Mouse (Mus musculus) forebrain, postnatal 0 days (tissue): ENCODE measurements around the gene Hoxa5. TPM values are rescaled to one million over a fixed set of nuclear protein-coding genes. Genes with fewer than 3 reads are reported as not detected.

Experiments
- ATAC-seq: fragments of 200-750 bp; cut with Nextera tagmentation; 2 replicates; pipeline ENCODE4 v1.8.0; 2017; ENCODE audit warnings: mild to moderate bottlenecking, moderate library complexity
- DNase-seq: peaks from one replicate; pipeline ENCODE4 v3.0.0-alpha.2; 2015
- H3K27ac ChIP-seq: fragments of 300-500 bp; sonication (generic); 2 replicates; pipeline ENCODE4 v1.5.1; 2014; ENCODE audit warnings: low read depth, mild to moderate bottlenecking, antibody characterized with exemption, low read length, moderate library complexity, mixed read lengths
- H3K27me3 ChIP-seq: fragments of 300-500 bp; sonication (generic); 2 replicates; pipeline ENCODE4 v1.6.1; 2014; ENCODE audit warnings: mild to moderate bottlenecking, low read length, mixed read lengths; ENCODE audit not compliant: insufficient read depth
- H3K36me3 ChIP-seq: fragments of 300-500 bp; sonication (generic); 2 replicates; pipeline ENCODE4 v1.6.1; 2014; ENCODE audit warnings: mild to moderate bottlenecking, moderate library complexity; ENCODE audit not compliant: insufficient read depth
- H3K4me1 ChIP-seq: fragments of 300-500 bp; sonication (generic); 2 replicates; pipeline ENCODE4 v1.6.1; 2014; ENCODE audit warnings: antibody characterized with exemption; ENCODE audit not compliant: insufficient read depth
- H3K4me2 ChIP-seq: fragments of 300-500 bp; sonication (generic); 2 replicates; pipeline ENCODE4 v1.6.1; 2014; ENCODE audit warnings: low read depth, mild to moderate bottlenecking, moderate library complexity
- H3K4me3 ChIP-seq: fragments of 300-500 bp; sonication (generic); 2 replicates; pipeline ENCODE4 v1.5.1; 2014; ENCODE audit warnings: low read depth, low read length, mixed read lengths
- H3K9ac ChIP-seq: fragments of 300-500 bp; sonication (generic); 2 replicates; pipeline ENCODE4 v1.6.1; 2014; ENCODE audit warnings: mild to moderate bottlenecking
- H3K9me3 ChIP-seq: fragments of 300-500 bp; sonication (generic); 2 replicates; pipeline ENCODE4 v1.6.1; 2016; ENCODE audit warnings: low read length
- CTCF ChIP-seq: sonication (generic); IDR thresholded peaks from 2 replicates; pipeline ENCODE4 v1.5.1; 2016; ENCODE audit warnings: antibody characterized with exemption, control low read depth, low read depth
- WGBS: fragments of 180-500 bp; shearing (Covaris S2); extraction: QIAGEN DNeasy Blood & Tissue Kit; methylation state at CpG from one replicate; pipeline ENCODE4 v1.1.7; 2014; 5-methylcytosine and 5-hydroxymethylcytosine counted together
- polyA plus RNA-seq: library from polyadenylated mRNA; unstranded; fragments of >200 nt; fragmentation: Nextera tagmentation; extraction: Ambion mirVana; gene quantifications from 2 replicates; pipeline ENCODE4 v1.2.1, GENCODE M21; 2015
- total RNA-seq: library from RNA; depleted of rRNA; stranded (reverse); fragments of >200 nt; gene quantifications from 2 replicates; pipeline ENCODE4 v1.2.3, GENCODE M21; 2014

Hoxa5 gene
- total and polyA plus RNA-seq, 2 experiments from 2014 or later = not detected

DNA sequence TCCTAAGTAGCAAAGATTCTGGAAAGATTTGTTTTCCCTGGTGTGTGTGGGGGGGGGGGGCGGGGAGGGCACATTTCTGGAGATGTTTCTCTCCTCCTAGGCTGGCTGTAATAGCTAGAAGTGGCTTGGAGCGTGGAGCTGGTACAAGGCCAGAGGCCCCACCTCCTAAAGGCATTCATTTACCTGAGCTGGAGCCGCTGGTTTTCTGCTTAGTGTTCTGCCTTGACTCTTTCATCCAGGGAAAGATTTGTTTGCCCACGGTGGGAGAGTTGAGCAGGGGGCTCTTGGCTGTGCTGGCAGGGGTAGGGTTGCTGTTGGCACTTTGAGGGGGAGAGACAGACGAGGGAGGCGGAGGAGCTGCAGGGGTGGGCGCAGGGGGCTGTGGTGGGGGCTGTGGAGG lies 32.4 kb downstream of the Hoxa5 start:
- no peak for ATAC-seq
- Histone ChIP-seq H3K27me3 (peaks cover 90% of the 10 kb centered on the region), H3K9ac (no peak overlapping the region), H3K36me3 (no peaks in the 10 kb centered on the region), H3K9me3 (no peaks in the 10 kb centered on the region), H3K4me2 (no peak overlapping the region), H3K27ac (no peak overlapping the region), H3K4me1 (no peaks in the 10 kb centered on the region), H3K4me3 (no peak overlapping the region)
- 6% methylated on average over 7 of the region's 7 CpGs for WGBS
- no peak for TF ChIP-seq CTCF
- no peak for DNase-seq

DNA sequence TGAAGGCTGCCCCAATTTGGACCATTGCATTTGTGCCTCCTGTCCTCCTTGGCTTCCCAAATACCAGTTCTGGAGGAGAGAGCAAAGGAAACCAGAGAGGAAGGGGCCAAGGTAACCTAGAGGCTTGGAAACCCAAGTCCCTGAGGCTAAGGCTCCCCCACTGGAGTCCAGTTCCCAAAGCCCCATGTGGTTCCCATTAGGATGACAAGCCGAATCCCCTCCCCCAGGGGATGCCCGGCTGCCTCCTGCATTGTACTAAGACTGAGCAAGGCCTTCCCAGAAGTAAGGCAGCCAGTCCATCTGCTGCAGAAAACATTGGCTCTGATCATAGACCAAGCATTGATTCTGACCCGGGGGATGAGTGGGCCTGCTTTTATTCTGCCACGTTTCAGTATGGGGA lies 33.1 kb downstream of the Hoxa5 start:
- WGBS = 4% methylated on average over 4 of the region's 4 CpGs
- Histone ChIP-seq H3K36me3 (no peaks in the 10 kb centered on the region), H3K4me3 (no peak overlapping the region), H3K9ac (no peak overlapping the region), H3K4me1 (no peaks in the 10 kb centered on the region), H3K9me3 (no peaks in the 10 kb centered on the region), H3K4me2 (no peak overlapping the region), H3K27me3 (peaks cover 90% of the 10 kb centered on the region), H3K27ac (no peak overlapping the region)
- ATAC-seq (no peak), DNase-seq (no peak)
- TF ChIP-seq CTCF = no peak

DNA sequence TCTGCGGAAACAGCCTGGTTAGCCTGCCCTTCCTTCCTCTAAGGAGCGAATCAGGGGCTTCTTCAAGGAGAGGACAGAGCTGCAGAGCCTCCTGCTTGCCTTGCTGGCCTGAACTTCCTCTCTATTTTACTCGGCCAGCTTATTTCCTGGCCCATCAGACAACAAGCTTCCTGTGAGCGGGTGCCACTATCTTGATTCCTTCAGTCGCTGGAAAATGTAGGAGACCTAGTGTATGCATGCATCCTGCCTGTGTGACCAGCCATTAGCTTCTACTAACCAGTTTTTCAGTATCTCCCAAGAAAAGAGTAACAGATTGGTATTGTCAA lies 33.5 kb downstream of the Hoxa5 start:
- TF ChIP-seq CTCF = no peak
- H3K27me3 ChIP-seq = peaks cover 90% of the 10 kb centered on the region
- WGBS = 2% methylated on average over 5 of the region's 5 CpGs
- H3K27ac ChIP-seq = no peak overlapping the region
- H3K9ac ChIP-seq = no peak overlapping the region
- H3K4me3 ChIP-seq = no peak overlapping the region
- no peaks in the 10 kb centered on the region for H3K9me3 ChIP-seq
- ATAC-seq = no peak
- H3K4me1 ChIP-seq = no peaks in the 10 kb centered on the region
- no peaks in the 10 kb centered on the region for H3K36me3 ChIP-seq
- no peak for DNase-seq
- no peak overlapping the region for H3K4me2 ChIP-seq

DNA sequence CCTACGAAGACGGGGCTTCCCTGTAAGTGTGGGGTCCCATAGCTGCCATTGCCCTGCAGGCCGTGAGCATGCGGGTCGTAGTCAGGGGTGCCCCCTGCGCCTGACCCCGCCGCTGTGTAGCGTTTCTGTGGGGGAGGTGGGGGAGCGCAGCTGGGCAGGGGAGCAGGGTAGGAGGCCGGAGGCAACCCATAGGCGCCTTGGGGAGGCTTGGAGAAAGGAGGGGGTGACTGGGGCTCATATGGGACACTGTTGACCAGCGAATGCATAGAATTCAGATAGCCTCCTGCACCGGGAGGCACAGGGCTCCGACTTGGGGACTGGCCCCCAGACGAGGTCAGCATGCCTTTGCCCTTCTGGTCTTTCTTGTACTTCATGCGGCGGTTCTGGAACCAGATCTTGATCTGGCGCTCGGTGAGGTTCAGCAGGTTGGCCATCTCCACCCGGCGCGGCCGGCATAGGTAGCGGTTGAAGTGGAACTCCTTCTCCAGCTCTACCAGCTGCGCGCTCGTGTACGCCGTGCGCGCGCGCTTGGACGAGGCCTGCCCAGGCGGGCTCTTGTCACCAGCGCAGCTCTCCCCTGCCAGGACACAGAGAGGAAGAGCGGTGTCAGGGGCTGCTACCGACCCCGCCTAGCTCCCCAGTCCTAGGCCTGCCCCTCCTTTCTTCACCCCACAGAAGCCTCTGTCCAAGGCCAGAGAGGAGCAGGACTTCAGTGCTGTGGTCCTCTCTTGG lies 34.1 kb downstream of the Hoxa5 start:
- Histone ChIP-seq H3K27ac (no peak overlapping the region), H3K36me3 (no peaks in the 10 kb centered on the region), H3K27me3 (peaks cover 93% of the 10 kb centered on the region), H3K9me3 (no peaks in the 10 kb centered on the region), H3K4me2 (no peak overlapping the region), H3K4me3 (no peak overlapping the region), H3K9ac (no peak overlapping the region), H3K4me1 (no peaks in the 10 kb centered on the region)
- no peak for DNase-seq
- ATAC-seq = no peak
- WGBS = 1% methylated on average over 40 of the region's 40 CpGs
- no peak for TF ChIP-seq CTCF

DNA sequence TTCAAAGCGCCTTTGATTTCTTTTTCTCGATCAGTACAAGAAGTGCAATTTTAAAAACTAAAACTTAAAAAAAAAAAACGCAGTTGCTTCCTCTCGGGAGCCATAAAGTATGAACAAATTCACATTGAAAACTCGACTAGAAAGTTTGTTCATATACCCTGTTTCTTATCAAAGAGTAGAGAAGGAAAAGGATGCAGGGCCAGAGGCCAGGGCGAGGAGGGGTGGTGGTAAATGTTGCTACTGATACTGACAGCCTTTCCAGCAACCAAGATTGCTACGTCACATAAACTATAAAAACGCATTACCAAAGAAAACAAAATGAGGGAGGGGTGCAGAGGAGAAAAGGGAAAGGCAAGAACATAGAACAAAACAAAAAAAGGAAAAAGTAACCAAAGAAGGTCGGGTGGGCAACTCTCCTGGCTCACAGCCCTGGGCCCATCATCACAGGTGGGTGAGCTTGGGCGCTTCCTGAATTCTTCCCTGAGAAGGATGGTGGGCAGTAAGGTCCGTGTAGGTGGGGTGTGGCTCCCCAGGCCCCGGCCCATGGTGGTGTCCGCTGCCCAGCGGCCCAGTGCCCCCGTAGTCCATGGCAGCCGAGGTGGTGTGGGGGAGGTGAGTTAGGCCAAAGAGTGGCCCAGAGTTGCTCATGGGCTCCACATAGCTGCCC lies 34.8 kb downstream of the Hoxa5 start:
- no peak for ATAC-seq
- 3% methylated on average over 16 of the region's 16 CpGs for WGBS
- Histone ChIP-seq H3K36me3 (no peaks in the 10 kb centered on the region), H3K27me3 (peaks cover 93% of the 10 kb centered on the region), H3K4me2 (no peak overlapping the region), H3K9ac (no peak overlapping the region), H3K4me1 (no peaks in the 10 kb centered on the region), H3K4me3 (no peak overlapping the region), H3K9me3 (no peaks in the 10 kb centered on the region), H3K27ac (no peak overlapping the region)
- DNase-seq = no peak
- no peak for TF ChIP-seq CTCF

DNA sequence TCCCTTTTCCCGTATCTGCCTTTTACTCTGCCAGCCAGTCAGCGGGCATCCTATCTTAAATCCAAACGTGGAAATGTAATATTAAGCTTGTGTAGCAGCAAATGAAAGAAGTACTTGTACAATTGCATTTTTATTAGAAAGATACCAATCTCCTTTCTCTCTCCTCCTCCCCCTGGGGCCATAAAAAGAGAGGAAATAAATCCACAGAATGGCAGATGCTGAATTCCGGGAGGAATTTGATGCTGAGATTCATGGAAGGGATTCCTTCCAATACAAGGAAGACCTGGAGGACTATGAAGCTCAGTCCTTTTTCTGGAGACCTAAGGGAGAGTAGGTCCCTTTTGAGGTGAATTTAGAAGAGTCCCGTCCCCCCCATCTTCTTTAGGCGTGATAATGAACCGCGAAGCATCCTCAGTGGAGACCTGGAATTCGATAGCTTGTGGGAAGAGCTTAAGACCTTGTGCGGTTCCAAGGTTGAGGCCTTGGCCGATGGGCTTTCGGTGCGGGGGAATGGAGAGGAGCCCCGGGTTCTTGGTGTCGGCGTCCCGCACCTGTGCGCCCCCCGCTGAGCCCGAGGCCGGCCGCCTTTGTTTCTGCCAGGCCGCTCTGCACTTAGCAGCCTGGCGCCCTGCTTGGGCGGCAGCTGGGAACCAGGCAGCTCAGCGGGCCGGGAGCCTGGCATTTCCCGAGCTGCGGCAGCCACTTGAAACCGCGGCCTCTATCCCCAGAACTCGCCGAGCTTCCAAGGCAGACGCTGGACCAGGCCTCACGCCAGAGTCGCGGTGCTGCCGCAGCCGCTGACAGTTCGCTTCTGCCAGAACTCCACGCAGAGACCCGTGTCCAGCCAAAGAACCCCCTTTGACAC lies 36.0 kb downstream of the Hoxa5 start:
- no peak for TF ChIP-seq CTCF
- Histone ChIP-seq H3K27me3 (peaks cover 92% of the 10 kb centered on the region), H3K4me3 (no peak overlapping the region), H3K27ac (no peak overlapping the region), H3K36me3 (no peaks in the 10 kb centered on the region), H3K4me2 (no peak overlapping the region), H3K9me3 (no peaks in the 10 kb centered on the region), H3K4me1 (no peaks in the 10 kb centered on the region), H3K9ac (no peak overlapping the region)
- peak; percentile 52 for DNase-seq
- under 1% methylated on average over 42 of the region's 42 CpGs for WGBS
- no peak for ATAC-seq

DNA sequence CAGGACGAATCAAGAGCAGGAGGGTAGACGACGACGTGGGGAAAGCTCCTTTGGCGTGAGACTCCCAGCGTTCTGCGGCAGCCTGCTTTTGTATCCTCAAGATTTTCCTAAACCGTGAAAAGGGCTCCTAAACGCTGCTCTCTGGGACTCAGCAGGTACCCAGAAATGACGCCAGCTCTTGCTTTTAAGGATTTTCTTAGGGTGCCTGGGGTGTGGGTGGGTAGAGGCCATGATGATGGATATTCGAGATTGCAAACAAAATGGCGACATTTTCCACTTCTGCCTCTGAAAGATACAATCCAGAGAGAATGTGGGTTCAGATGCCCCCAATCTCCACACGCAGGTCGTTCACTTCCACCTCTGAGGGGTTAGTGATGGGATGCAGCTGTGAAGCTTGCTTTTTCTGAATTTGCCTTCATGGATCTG lies 36.6 kb downstream of the Hoxa5 start:
- ATAC-seq = no peak
- Histone ChIP-seq H3K36me3 (no peaks in the 10 kb centered on the region), H3K9ac (no peak overlapping the region), H3K27ac (no peak overlapping the region), H3K4me1 (no peaks in the 10 kb centered on the region), H3K4me3 (no peak overlapping the region), H3K27me3 (peaks cover 92% of the 10 kb centered on the region), H3K4me2 (no peak overlapping the region), H3K9me3 (no peaks in the 10 kb centered on the region)
- TF ChIP-seq CTCF = no peak
- no peak for DNase-seq
- 2% methylated on average over 14 of the region's 14 CpGs for WGBS
